Mouse (Mus musculus) induced T-regulatory cell, adult 2 months (primary cell): ENCODE measurements around the gene Nme4.

ENCODE experiments used
- DNase-seq: peaks from one replicate; pipeline ENCODE4 v3.0.0-alpha.2; 2012; ENCODE audit warnings: low read depth

Nme4 gene

DNA sequence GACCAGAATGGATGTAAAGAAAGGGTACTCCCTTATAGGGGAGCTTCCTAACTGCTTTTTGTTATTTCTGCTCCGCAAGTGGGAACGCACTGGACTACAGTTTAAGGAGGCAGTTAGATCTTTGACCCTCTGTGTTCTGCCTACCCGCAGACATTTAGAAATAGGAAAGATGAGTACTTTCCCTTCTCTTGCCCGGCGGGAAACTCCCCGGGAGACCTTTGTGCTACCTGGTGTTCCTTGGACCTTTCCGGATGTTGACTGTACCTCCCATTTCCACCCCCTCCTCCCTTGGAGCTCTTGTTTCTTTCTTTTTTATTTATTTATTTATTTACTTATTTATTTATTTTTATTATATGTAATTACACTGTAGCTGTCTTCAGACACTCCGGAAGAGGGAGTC lies 18.7 kb upstream of the Nme4 start:
- no peak for DNase-seq

DNA sequence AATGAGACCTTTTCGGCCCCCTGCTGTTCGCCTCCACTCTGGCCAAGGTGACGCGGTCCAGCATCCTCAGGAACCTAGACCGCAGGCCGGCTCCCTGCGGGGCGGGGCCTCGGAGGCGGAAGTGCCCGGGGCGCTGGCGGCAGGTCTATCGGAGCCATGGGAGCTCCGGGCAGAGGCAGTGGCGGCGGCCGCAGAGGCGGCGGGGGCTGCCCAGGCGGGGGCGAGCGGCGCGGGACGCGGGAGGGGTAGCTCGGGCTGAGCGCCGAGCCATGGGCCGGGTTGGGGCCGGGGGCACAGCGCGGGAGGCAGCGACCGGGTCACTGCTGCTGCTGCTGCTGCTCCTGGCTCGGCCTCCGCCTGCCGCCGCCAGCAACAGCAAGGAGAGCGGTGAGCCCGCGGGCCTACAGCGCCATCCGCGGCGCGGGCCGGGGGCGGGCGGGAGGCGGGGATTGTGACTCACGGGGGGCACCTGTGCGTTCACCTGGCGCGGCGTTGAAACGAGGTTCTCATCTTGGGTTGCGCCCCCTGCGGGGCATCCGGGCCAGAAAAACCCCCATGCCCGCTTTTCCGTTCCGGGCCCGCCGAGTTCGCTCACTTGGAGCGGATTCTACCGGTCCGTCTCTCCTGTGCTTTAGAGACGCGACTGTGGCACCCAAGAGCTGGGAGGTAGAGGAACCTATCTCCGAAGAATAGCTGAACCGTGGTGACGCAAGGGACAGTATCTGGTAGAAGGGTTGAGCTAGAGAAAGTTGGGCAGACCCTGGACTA lies 18.0 kb upstream of the Nme4 start, which contains the start of gene Tmem8:
TSS of gene Tmem8 (plus strand) at position 119 of the 768 bp plus-strand sequence.
- peak; percentile 90 for DNase-seq

DNA sequence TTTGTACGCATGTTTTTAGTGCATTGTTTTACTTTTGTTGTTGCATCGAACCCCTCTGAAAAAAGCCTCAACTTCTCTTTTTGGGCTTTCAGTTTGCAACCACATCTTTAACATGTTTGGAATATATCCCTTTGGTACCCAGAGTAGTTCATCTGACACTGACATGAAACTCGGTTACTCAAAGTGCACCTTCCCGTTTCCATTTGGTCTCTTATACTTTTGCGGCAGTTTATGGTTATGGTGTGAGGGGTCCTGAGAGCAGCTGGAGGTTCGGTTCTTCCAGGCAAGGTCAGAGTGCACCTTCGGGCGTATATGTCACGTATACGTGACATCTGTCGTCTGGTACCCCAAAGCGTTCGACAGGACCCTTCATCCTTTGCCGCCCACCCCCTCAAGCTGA lies 17.3 kb upstream of the Nme4 start:
- DNase-seq, result no peak

DNA sequence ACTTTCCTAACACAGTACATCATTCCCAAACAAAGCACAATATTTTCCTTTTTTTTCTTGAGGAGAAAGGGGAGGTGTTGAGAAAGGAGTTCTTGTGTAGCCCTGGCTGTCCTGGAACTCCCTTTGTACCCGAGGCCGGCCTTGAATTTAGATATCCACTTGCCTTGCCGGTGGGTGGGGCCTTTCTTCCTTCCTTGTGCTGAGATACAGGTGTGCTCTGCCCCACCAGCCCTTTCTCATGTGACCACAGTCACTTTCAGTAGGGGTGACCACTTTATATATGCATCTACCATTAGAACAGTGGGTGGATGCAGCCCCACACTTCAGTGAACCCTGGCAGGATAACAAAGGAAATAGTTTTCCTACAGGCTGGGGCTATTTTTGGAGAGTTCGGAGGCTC lies 16.3 kb upstream of the Nme4 start:
- no peak for DNase-seq

DNA sequence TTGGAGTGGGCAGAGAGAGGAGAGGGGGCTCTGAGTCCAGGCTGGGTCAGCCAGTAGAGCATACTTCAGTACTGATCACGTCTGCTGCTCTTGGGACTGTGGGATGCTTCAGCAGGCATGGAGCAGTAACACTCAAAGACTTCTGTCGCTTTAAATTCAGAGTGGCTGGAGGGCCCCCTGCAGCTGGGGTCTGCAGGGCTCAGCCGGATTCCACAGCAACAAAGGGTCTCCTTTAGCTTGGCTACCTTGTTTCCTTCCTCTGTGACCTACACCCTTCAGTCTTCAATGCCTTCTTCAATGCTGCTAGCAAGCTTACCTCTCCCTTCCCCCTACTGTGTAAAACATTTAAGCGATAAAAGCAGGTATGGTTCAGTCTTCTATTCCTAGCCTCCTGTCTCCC lies 15.6 kb upstream of the Nme4 start:
- DNase-seq, result no peak

DNA sequence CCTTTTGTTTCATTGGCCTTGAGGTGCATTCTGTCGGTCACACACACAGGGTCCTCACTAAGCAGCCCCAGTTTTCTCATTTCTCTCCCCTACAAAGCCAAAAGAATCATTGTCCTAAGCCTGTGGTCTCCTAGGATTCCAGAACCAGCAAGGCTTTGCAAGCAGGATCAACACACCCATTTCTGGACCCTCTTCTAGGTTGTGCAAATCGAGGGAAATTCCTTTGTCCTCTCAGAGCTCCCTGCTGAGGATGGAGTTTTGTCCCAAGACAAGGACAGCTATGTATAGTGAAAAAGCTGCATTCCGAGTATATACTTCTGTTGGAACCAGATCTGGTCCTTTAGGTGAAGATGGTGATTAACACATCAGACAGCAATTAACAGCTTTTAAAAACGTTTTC lies 14.8 kb upstream of the Nme4 start:
- DNase-seq, result no peak

DNA sequence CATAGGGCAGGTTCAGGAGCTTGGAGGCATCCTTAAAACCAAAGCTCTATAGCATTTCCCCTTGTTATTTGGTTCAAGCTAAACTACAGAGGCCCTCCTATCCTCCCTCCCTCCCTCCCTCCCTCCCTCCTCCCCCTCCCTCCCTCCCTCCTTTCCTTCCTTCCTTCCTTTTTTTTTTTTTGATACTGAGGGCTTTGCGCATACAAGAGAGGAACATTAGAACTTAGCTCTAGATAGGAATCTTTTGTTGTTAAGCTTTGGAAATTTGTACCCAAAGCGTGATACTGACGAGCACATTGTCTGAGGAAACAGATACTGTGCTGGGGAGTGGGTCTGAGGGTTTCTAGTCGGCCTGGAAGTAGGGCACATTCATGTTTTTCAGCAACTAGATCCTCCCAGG lies 10.2 kb upstream of the Nme4 start:
- DNase-seq, result no peak

DNA sequence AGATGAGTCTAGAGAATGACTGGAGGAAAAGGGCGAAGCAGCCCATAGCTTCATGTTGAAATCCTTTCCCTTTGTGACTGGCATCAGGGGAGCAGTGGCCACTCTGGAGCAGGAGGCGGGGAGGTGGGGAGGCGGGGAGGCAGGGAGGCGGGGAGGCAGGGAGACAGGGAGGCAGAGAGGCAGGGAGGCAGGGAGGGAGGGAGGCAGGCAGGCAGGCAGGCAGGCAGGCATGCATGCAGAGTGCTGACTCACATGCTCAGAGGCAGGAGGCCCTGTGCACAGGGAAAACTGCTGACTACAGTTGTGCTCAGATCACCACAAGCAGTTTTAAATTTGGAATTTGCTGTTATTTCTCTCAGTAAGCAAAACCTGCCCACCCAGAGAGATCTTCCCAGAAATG lies 6.1 kb upstream of the Nme4 start:
- no peak for DNase-seq

DNA sequence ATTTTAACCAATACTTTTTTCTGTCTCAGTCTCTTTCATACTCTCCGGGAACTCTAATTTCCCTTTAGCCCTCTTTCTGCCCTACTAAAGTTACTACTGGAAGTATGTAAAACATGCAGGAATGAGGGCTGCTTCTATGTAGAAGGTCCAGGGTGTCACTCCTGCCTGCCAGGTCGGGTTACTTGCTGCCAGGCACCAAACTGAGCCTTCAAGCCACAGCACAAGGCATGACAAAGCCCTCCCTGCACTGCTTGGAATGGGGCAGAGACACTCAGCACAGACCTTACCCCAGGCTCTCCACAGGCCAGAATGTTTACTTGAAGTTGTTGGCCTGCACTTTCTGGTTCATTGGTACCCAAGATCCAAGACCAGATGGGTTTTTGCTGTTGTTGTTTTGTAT lies 4.8 kb upstream of the Nme4 start:
- no peak for DNase-seq

DNA sequence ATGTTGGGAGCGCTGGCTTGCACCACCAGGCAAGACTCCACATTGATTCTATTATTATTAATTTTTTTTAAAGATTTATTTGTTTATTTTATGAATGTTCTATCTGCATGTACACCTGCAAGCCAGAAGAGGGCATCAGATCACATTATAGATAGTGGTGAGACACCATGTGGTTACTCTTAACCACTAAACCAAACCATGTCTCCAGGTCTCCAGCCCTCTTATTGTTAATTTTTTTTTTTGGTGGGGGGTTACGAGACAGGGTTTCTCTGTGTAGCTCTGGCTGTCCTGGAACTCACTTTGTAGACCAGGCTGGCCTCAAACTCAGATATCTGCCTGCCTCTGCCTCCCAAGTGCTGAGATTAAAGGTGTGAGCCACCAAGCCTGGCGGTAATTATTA lies 3.9 kb upstream of the Nme4 start:
- peak; percentile 53 for DNase-seq

DNA sequence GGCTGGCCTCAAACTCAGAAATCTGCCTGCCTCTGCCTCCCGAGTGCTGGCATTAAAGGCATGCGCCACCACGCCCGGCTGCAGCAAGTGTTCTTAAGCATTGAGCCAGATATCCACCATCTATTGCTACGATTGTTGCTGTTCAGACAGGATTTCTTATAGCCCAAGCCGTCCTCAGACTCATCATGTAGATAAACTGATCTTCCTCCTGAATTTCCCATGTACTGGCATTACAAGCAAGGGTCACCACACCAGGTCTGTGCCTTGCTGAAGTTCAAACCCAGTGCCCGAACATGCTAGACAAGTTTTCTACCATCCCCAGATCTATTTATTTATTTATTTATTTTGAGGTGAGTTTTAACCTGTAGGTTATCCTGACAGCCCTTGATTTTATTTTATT lies 3.1 kb upstream of the Nme4 start:
- DNase-seq, result no peak

DNA sequence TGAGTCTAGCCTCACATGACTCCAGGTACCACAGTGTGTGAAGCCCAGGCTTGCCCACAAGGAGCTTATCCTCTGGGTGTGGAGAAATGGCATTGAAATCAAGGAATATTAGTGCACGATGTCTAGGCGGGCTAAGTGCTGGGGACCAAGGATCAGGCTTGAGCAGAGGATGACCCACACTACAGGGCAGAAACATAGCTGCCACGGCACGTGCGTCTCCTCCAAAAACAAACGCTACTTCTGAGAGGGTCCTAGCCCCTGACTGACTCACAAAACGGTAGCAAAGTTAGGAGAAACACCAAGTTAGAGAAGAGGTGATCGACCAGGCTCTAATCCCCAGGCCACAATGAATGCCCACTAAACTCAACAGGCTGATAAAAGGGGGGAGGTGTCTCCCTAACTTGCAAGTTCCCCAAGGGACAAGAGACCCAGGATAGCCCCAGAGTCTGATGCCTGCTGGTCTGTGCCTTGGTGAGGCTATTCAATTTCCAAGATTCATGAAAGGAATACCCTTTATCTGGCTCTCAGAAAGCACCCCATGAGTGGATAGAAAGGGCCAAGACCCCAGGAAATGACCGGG lies 781 bp downstream of the Nme4 start:
- no peak for DNase-seq

DNA sequence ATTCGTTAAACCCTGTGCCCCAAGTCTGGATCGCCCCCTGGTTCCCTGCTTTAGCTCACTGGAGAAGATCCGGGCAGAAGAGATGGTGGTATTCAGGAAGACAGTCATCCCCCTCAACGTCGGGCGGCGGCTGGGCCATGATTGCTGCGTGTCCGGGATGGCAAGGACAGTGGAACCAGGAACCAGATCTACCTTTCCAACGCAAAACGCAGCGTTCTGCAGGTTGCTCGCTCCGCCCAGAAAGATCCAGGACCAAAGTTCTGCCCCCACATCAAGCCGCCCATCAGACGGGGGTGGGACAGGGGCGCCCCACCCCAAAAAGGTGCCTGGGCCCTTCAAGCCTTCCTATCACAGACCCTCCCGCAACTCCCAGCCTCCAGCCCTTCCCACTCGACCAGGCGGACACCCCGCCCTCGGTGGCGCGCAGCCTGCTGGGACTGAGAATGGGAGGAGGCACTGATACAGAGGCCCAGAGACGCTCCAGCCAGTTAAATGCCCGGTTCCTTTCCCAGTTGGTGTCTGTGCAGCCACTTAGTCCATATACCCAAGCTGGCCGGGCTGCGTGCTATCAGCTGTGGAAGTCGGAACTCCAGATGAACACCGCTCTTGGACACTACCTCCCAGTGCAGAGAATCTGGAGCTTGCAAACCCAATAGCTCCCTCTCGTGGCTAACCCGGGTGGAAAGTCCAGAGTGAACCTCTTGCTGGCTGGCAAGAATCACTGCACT lies 5.3 kb downstream of the Nme4 start, which contains the start of gene Decr2:
TSS of gene Decr2 (minus strand) at position 433 of the 728 bp plus-strand sequence.
- peak; percentile 94 for DNase-seq

DNA sequence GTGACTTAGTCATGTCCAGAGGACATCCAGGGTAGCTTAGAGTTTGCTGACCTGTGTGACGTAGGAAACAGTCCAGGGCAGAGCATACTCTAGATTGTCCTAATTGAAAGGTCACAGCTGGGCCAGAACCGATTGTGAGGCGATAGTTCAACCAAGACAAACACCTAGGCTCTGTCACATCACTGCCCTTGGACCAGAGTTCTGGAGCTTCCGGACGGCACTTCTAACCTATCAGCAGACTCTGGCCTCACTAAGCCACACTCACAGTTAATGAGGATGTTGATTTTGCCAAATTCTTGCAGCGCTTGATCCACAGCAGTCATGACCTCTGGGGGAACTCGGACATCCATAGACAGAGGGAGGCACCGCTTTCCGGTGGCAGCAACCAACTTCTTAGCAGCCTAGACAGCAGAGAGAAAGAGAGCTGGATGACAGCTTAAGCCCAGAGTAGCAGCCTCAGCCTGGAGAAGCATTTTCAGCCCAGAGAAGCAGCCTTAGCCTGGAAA lies 8.3 kb downstream of the Nme4 start:
- no peak for DNase-seq

DNA sequence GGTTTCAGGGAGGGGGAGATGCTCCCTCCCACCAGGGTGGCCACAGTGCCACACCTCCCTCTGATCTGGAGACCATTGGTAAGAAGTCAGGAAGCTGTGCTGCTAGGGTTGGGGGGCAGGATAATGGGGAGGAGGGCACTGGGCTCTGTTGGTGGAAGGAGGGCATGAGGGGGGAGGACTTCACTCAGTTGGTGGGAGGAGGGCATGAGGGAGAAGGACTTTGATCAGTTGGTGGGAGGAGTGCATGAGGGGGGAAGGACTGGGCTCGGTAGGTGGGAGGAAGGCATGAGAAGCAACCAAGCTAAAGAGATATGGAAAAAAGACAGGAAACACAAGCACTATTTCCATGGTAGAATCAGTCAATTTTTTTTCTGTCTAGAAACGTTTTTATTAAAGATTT lies 14.5 kb downstream of the Nme4 start:
- no peak for DNase-seq

DNA sequence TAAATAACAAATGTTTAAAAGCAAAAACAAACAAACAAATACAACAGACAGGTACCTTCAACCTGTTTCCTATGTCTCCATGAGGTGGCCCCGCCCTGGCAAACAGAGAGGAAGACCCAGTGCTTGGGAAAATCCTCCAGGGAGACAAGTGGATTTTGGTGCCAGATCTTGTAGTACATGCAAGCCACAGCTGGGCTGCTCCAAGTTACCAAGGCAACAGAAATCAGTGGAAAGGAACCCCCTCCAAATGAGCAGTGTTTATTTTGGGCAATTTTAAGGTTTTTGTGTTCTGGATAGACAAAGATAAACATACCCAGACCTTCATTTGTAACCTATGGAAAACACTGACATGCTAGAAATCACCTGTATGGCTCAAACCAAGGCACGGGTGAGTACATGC lies 16.6 kb downstream of the Nme4 start:
- DNase-seq, result no peak

DNA sequence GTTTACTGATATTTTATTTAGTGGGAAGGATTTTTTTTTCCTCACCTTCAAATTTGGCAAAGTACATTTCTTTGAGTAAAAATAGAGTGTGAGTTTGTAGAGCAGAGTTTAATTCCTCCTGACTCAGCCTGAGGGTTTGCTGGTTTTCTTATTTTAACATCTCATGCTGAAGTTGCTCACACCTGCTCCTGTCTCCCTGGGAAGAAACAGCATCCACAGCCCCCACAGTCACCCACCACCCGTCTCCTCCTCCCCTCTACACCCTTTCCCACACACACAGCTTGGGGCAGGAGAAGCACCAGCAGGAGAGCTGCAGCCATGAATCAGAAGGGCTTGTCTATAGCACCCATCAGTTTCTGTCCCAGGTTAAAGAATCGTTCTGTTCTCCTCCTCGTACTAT lies 20.2 kb downstream of the Nme4 start:
- DNase-seq, result no peak

DNA sequence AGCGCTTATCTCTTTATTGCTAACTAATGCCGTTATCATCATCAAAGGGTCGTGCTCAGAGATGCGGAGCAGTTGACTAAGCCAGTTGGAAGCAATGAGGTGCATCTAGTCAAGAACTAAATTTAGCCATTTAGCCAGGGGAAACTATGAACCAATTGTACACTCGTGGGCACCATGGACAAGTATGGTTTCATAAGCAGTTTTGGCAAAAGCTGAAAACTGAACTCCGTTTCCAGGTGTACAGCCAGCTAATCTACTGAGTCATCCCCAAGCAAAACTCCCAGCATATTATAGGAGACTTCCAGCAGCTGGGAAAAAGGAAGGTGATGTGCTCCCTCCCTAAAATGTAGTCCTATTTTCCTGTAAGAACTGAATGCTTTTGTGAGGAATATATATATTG lies 25.3 kb downstream of the Nme4 start:
- DNase-seq, result no peak

DNA sequence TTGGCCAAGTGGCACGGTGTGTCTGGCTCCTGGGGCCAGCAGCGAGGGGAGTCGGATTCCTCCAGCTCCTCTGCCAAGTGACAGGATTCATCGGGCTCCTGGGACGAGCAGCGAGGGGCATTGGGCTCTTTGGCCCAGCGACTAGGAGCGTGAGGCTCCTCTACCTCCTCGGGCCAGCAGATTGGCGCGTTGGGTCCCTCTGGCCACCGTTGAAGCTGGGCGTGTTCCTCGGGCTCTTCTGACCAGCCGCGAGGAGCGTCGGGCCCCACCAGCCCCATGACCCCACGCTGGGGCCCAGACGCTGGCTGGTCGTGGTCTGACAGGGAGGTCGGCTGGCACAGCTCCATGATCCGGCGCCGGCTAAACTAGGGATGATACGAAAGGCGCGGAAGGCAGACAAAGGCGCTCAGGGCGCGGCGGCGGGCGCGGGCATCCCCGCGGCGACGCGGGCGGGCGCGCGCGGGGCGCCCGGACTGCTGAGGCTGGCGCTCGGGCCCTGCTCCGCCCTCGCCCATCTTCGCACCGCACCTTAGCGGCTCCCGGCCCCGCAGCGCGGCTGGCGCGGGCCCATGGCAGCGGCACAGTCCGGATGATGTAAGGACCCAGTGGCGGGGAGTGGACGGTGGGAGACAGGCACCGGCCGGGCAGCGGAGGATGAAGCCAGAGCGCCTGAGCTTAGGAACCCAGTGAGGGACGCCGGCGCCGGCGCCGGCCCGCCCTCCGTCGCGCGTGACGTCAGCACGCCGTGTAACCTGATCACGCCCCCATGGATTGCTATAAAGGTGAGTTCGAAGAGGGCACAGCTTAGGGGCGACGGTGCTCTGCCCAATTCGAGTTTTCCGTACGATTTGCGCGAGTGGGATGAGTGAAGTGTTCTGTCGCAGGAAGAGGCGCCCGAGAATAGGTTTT lies 26.3 kb downstream of the Nme4 start, which contains the start of gene Rab11fip3:
TSS of gene Rab11fip3 (minus strand) at position 725 of the 909 bp plus-strand sequence.
- DNase-seq, result peak; percentile 92

DNA sequence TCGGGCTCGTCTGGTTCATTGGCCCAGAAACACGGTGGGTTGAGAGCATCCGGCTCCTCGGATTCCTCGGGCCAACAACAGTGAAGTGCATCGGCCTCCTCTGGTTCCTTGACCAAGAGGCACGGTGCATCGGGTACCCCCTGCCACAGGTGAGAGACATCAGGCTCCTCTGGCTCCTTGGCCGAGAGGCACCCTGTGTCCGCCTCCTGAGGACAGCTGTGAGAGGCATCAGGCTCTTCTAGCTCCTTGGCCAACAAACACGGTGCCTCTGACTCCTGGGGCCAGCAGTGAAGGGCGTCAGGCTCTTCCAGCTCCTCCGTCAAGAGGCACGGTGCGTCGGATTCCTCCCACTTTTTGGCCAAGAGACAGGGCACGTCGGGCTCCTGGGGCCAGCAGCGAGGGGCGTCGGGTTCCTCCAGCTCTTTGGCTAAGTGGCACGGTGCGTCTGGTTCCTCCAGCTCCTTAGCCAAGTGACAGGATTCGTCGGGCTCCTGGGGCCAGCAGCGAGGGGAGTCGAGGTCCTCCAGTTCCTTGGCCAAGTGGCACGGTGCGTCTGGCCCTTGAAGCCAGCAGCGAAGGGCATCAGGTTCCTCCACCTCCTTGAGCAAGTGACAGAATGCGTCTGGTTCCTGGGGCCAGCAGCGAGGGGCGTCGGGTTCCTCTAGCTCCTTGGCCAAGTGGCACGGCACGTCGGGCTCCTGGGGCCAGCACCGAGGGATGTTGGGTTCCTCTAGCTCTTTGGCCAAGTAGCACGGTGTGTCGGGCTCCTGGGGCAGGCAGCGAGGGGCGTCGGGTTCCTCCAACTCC lies 27.2 kb downstream of the Nme4 start:
- peak; percentile 40 for DNase-seq

DNA sequence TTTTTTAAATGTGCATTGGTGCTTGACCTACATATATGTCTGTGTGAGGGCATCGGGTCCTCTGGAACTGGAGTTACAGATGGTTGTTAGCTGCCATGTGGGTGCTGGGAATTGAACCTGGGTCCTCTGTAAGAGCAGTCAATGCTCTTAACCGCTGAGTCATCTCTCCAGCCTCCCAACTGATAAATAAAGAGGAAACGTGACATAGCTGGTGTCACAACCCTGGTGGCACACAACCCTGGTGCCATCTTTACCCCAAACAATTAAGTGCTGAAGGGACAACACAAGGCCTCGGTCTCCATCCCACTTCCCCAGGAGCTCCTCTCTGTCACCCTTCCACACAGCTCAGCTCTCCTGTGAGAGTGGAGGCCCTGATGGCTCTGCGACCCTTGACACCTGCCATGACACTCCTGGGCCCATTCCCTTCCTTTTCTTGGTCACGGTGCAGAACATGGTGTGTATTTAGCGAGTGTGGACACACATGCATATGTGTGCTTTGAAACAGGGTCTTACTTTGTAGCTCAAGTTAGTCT lies 28.8 kb downstream of the Nme4 start:
- no peak for DNase-seq
